Mouse (Mus musculus) common myeloid progenitor, adult 5-6 weeks (primary cell): ENCODE results near the gene Vamp1. TPM values are rescaled to one million over a fixed set of nuclear protein-coding genes. Genes with fewer than 3 reads are reported as not detected.

Experiments
- ATAC-seq: replicated peaks from 2 replicates; pipeline ENCODE4 v1.8.0; 2016; ENCODE audit warnings: low read depth, mild to moderate bottlenecking, moderate TSS enrichment, inconsistent platforms; ENCODE audit not compliant: poor library complexity, severe bottlenecking
- total RNA-seq: library from RNA; stranded (forward); fragments of 200-1000, 187-1606 nt; gene quantifications from 2 replicates; pipeline ENCODE4 v1.2.3, GENCODE M21; 2017

Gene Vamp1
- total RNA-seq, 1 experiment from 2014 or later, result 8.0 TPM

DNA sequence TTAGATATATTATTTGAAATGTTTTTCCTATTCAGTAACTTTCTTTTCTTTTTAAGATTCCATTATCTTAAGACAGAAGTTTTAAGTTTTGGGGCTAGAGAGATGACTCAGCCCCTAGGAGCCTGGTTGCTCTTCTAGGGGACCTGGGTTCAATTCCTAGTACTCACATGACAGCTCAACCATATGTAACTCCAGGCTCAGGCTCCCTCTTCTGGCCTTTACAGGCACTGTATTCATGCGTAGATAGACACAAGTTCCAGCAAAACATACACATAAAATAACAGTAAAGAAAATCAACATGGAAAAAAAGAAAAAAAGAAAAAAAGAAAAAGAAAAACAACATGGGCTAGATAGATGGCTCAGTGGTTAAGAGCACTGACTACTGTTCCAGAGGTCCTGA is 4.9 kb upstream of the Vamp1 start:
- ATAC-seq, result no peak

DNA sequence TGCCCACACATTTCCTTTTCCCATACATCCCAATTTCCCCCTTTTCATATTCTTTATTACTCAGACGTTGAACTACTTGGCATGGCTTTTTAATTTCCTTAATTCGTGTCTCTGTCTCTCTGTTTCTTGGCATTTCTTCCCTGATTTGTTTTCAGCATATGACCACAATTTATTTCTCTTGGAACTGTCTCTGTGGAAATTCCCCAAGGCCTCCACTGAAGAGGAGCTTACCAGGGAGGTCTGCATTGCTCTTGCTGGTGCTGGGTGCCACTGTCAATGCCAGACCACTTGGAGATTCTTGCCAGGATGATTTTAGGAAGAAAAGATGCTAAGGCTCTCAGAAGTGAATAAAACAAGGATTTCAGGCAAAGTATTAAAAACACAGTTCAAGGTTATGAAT is 2.7 kb upstream of the Vamp1 start:
- ATAC-seq, result no peak

DNA sequence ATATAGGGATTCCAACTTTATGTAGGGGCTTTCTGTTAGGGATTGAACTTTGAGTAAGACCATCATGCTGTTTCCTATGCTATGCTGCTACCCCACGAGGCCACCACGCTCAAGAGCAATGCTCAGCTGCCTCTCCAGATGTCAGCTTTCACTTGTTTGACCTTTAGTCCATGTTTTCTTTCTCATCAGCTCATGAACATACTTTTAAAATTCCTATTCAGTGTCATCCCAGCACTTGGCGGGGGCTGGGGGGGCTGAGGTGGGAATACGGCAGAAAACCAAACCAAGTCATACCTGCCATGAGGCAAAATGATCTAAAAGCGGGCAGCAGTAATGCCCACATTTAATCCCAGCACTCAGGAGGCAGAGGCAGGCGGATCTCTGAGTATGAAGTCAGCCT is 2.2 kb upstream of the Vamp1 start:
- no peak for ATAC-seq

DNA sequence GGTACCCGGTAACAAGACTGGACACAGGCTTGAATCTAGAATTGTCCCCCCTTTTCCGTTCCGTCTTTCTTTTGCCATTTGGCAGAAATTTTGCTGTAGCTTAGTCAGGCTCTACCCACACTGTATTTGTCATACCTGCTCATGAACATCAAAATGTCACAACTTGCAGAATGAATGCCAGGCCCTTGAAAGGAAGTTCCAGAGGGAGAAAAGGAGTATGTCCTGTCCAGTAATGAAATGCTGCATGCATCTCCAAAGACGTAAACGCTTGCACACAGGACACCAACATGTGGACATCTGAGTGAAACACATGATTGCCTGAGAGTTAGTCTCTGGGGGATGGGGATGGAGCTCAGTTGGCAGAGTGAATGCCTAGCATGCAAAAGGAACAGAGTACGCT is 1.6 kb upstream of the Vamp1 start:
- ATAC-seq, result no peak

DNA sequence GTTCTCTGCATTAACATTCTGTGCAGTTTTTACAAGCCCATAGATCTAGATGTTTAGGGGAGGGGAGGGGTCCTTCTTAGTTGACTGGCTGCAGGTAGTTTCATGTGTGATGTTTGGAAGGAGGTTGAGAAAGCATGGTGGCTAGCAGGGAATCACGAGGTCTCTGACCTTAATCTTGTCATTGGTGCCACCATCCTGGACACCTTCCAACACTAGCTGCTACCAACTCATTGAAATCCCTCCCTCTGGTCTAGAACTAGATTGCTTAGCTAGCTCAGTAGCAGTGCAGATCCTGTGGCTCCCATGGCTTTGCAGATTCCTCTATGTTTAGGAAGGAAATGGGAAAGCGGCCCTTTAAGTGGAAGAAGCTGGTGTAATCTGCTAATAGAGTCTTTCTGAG is 1.5 kb downstream of the Vamp1 start:
- ATAC-seq, result no peak

DNA sequence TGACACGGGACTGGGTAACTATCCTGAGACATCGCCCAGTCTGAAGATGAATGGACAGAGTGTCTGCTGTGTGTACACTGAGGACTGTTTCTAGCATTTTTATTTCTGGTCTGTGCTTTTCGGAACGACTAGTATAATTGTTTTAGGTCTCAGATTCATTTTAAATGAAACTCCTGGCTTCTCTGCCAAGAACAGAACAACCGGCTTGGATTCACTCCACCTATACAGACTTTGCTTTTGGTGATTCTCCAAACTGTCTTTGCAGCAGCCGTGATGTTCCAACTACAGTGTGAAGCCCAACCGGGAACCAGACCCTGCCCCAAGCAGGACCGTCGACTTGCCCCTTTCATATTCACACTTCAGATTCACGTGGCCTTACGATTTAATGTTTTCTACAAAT is 2.5 kb downstream of the Vamp1 start:
- ATAC-seq, result no peak

DNA sequence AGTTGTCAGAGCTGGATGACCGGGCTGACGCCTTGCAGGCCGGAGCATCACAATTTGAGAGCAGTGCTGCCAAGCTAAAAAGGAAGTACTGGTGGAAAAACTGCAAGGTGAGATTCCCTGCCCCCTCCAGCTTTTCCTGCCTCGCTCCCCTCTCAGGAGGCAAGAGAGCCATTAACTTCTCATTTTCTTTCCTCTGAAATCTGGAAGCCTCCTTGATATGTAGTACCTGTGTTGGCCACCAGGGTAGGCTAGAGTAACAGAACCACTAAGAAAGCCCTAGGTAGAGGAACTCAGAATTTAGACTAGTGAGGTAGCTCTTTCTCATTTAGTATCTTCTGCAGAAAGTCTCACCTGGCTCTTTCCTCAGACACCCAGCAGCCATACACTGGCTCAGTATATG is 3.6 kb downstream of the Vamp1 start:
- peak; percentile 19 for ATAC-seq

DNA sequence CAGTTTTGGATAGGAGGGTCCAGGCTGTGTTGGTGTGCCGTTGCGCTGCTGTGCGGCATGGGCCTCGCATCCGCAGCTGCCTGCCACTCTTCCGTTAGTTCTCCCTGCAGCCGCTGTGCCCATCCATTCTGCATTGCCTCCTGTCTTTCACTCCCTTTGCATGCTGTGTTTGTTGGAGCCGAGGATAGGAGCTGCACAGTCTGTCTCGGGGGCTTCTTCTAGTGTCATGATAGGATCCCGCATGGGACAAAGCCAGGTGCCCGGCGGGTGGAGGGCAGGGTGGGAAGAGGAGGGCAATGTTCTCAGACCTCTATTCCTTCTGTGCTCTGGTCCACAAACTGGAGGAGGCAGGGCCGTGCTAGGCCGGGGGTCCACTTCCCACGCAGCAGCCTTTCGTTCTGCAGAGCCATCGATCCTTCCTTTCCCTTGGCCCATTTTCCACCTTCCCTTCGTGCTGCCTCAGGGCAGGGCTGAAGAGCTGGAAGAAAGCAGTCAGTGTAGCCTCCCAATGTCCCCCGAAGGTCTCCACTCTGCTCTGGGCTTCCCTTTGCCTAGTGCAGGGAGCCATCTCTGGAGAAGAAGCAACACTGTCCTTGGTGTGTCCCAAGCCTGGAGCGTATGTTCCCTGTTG is 5.9 kb downstream of the Vamp1 start:
- no peak for ATAC-seq

DNA sequence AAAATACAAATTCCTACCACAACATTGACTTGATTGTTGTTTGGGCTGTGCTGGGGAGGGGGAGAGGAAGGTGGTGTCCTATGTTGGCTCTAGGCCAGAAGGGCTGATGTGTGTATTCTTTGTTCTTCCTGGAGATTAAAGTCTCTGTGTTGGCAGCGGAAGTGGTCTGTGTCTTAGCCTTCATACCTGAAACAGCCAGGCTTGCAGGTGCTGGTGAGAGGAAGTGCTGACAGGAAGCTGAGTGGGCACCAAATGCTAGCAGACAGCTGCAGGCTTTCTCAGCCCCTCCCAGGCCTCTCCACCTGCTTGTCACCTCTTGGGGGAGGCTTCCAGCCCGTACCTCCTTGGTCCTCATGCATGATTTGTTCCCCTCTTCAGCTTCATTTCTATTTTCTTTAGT is 6.8 kb downstream of the Vamp1 start:
- ATAC-seq, result peak; percentile 33; the same call in 1 of the 2 replicates

DNA sequence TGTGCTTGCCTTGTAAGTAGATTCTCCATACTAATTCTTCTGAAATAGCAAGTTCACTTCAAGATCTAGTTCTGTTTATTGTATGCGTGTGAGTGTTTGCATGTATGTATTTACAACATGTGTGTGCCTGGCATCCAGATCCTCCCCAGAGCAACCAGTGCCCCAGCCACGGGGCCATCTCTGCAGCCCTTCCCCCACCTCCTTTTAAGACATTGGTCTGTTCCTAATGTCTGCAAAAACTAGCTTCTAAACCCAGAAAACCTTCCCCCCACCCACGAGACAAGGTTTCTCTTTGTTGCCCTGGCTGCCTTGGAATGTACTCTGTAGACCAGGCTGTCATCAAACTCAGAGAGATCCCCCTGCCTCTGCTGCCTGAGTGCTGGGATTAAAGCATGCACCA is 7.2 kb downstream of the Vamp1 start:
- no peak for ATAC-seq

DNA sequence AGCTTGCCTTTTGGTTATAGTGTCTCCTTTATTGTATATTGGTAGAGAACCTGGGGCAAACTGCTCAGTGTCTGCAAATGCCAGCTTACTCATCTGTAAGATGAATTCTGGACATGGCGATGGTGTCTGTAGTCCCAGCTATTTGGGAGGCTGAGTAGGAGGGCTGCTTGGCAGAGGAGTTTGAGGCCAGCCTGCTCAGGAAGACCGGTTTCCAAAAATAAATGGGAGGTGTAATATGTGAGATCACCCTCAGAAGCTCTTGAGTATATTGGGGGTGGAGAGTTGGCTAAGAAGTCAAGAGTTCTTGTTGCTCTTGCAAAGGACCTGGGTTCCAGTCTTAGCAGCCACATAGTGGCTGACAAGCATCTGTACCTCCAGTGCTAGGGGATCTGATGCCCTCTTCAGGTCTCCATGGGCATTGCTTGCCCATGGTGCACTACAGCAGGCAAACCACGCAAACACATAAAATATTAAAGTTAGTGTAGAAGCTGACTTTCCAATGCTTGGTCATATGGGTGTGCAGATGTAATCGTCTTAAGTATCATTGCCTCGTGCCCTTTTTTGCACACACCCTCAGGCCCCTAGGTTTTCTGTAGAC is 10.3 kb downstream of the Vamp1 start:
- peak; percentile 64 for ATAC-seq

DNA sequence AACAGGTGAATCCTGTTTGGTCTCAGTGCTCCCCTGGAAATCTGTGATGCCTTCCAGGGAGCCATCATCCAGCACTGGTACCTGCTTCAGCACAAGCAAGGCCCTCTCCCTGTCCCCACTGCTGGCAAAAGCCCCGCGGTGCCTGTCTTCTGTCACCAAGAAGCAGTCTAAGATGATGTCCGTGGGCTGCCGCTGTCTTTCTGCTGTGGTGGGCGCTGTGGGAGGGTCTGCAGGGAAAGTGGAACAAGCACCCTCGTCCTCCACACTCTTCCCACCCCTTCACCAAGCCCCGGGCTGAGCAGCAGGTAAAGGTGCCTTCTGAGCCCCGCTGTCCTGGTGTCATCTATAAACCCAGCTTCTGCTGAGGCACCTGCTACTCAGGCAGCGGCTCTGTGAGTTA is 15.2 kb downstream of the Vamp1 start:
- ATAC-seq, result no peak

DNA sequence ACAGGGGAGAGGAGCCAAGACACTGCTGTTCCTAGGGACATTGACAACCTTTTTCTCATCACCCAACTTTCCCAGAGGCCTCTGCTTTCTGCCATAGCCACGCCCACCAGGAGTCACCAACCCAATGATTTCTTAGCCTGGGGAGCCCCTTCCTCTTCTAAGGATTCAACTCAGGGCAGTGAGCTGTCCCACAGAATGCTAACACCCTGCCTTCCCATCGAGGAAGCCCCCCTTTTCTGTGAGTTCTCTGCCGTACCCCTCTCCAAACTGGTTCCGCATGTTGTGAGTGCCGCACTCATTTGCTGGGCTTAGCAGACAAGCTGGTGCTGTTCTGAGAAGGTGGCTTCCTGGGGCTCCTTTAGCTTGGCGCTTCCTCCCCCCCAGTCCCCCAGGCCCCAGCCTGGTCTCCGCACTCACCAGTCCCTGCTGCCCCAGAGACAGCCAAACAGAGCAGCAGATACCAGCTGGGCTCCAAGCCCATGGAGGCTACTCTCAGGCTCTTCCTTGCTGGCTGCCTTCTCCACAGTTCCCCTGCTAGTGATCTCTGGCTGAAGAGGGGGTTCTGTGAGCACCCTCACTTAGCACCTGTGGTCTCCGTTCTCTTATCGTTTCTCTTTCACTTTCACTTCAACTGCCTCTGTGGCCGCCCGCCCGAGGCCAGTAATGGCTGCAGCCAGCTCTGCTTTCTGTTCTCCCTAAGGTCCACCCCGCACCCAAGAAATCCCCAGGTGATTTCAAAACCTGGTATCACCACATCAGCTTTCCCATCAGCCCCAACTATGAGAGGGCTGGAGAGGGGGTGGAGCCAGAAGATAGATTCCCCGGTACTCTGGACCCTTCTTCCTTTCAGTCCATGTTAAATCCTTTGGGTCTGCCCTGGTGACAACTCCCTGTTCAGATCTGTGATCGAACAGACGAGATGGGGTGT is 16.0 kb downstream of the Vamp1 start, which contains the start of gene Tapbpl:
Gene Tapbpl (minus strand): TSS at position 744 of the 928 bp plus-strand sequence.
- ATAC-seq, result peak; percentile 69

DNA sequence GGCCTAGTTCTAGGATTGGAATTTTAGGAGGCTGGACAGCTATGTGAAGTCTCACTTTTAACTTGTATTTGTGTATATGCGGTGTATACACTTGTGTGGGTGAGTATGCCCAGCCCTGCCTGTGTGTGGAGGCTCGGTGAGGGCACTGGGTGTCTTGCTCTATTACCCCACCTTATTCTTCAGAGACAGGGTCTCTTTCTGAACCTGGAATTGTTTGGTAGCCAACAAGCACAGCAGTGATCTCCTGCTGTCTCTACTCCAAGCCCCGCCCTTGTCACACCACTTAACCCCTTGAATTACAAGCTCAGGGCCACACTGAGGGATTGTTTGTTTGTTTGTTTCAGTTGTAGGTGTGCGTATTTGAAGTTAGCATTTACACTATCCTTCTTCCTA is 16.7 kb downstream of the Vamp1 start:
- no peak for ATAC-seq

DNA sequence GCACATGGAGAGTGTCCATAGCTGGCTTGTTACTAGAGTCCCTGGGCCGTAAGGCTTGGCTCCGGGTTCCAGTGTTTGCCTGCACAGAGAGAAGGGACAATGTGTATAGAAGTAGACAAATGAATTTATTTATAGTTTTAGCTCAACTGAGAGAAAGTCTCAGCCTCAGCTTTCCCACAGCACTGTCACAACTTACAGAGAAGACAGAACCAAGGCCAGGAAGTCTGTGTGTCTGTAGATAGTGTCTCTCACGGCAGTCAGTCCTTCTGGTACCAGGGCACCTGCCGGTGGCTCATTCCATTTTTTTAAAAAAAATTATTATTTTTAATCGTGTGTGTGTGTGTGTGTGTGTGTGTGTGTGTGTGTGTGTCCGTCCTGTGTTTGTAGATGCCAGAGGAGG is 17.2 kb downstream of the Vamp1 start:
- ATAC-seq, result peak; percentile 16; the same call in 1 of the 2 replicates

DNA sequence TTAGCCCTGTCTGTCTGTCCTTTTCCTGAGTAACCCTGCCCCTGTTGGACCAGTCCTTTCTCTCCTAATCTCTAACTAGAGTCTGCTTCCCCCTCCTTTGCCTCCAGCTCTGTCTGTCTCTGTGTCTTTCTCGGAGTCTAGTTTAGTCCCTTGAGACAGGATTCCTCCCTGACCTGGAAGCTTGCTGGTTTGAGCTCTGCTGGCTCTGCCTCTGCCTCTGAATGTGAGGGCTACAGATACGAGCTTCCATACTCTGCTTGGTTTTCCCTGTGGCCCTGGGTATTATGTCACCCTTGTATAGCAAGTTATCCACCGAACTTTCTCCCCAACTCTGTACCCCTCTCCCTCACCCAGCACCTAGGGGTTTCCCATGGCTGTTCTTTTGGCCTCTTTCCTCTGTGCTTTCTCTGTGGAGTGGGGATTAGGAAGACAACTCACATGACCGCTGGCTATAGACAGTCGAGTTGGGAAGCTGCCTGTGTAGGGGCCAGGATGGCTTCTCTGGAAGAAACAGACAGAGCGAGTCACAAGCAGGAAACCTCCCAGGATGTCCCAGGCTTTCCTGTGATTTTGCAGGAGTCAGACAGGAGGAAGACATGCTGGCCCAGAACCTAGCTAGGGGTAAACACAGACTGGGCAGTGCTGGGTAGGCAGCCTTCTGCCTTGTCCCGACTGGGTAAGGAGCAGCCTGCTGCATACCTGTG is 18.6 kb downstream of the Vamp1 start:
- ATAC-seq, result no peak

DNA sequence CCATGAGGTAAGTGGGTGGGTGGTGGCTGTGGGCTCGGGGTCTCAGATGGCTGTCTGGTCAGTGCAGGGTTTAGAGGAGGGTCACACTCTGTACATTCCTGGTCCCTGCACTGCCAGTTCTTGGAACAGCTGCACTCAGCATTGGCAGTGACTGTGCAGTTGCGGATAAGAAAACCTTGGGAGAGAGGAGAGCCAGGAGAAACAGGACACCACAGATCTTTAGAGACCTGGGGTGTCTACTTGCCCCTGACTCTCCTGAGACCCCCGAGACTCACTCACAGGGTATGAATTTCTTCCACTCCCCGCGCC is 19.1 kb downstream of the Vamp1 start:
- no peak for ATAC-seq

DNA sequence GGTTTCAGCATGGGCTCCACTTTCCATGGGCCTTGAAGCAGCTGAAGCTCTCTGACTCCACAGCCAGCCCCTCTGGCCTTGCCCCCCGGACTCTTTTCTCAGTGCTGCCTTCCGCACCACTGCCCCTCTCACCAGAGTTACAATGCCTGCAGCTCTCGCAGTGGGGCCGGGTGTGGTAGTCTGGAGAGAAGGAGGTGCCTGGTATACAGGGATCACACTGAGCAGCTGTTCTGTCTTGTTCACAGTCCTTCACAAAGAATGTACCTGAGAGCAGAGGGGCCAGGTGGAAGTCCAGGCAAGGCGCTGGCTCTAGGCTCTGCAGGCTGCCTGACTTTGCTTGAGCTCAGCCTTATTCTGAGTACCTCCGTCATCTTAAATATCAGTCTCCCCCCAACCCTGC is 21.0 kb downstream of the Vamp1 start:
- ATAC-seq, result no peak

DNA sequence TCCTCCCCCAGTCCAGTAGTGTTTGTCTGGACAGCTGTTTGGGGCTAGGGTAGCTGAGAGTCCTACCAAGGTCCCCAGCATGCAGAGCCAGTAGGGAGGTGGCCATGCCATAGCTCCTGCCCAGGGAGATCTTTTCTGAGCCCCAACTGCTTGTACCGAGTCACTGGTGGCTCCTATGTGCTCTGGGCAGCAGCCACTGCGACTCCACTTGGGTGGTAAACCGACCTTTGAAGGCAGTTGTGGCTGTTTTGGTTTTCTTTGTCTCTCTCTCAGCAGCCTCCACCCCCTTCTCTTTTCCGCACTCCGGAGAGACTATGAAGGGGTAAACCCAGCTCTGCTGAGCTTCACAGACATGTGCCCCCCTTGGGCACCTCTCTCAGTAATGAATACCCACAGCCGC is 21.4 kb downstream of the Vamp1 start, which contains the start of gene Cd27:
Gene Cd27 (minus strand): TSS at position 229 of the 400 bp plus-strand sequence.
- ATAC-seq, result peak; percentile 23

DNA sequence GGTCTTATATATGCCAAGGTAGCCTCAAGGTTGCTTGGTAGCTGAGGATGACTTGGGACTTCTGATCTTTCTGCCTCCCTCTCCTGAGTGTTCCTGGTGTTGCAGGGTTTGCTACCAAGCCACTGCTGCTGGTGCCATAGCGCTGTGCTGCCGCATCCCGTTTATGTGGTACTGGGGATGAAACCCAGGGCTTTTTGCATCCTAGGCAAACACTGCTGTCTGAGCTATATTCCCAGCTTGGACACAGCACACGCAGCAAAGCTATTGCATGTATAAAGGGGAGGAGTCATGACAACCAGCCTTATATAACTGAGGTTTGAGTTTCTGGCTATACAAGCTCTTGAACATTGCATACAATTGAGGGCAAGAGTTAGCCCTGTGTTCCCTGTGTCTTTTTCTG is 22.1 kb downstream of the Vamp1 start:
- peak; percentile 30 for ATAC-seq

DNA sequence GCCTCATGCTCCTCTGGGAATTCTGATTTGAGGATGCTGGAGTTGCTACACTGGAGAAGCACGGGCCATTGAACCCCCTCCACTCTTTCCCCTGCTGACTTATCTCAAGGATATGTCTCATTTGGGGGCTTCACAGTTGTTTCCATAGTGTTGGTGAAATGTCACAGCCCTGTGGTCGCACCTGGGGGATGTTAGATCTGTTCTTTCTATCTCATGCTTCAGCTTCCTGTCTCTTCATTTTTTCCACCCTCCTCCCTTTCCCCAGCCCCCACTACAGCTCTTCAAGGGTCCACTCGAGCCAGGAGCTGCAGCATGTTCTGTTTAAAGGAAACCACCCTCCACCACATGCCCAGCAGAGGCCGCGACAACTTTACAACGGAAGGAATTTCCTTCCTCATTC is 23.0 kb downstream of the Vamp1 start:
- peak; percentile 22 for ATAC-seq
